In the genomic region with DNA sequence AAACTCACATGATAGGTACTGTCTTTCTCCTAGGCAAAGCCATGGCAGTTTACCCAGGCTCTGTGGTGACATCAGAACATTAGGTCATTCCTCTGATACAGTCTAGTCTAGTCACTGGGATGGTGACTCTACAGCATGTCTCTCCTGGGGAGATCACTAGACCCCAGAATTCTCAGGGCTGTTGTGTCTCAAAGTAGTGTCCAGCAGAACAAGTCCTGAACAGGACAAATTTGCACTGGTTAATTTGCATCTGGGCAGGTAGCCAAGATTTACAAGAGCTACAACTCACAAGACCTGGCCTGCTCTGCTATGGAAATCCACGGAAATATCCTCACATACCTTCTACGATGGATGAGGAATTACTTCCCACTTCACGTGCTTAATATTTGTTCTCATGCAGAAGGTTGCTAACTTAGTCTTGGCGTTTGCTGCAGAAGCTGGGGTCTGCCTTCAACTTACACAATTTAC, we compare ENCODE assay signal across 14 mouse cellular contexts.
DNase-seq lines count a peak whose midpoint lies in the region; ATAC-seq and TF ChIP-seq lines count a peak whose summit lies in the region.
"Had no signal": no experiment of that assay in that cellular context is flagged by ENCODE, and none has a peak within 500 bp of the region (broad histone marks: within the 10 kb centered on the region; RNA-seq: fewer than 3 reads in every experiment).

No protein-coding gene starts in this region.

- H3K36me3 ChIP-seq in kidney, adult 2 months (ENCODE audit: control insufficient read depth, insufficient read depth, low read length): no peaks in the 10 kb centered on the region
- H3K36me3 ChIP-seq in intestine, embryonic 15.5 days: no peaks in the 10 kb centered on the region
- H3K36me3 ChIP-seq: hindbrain, embryonic 10.5 days; midbrain, embryonic 13.5 days had no signal

- H3K4me2 ChIP-seq in intestine, embryonic 15.5 days (replicated peaks): no peak overlapping the region
- H3K4me2 ChIP-seq: midbrain, embryonic 13.5 days had no signal

- no peak for TF ChIP-seq POLR2A in kidney, adult 2 months (IDR thresholded peaks at IDR 0.05; ENCODE audit: low read depth, low read length)

- DNase-seq in cerebellum, postnatal 10 days: peak; percentile 12 to 15
- DNase-seq in cerebellum, postnatal 25 days: no peak
- DNase-seq in kidney, adult 2 months: peak; percentile 61
- no peak for DNase-seq in kidney, postnatal 4 days
- DNase-seq in kidney, postnatal 36 days: peak; percentile 26 to 42
- DNase-seq in urinary bladder, adult 18-20 months (ENCODE audit: low spot score in 2 of 2): no peak
- no peak for DNase-seq in spleen, adult 18-20 months
- DNase-seq: adrenal gland, adult 2 months; cerebellum, adult 2 months; layer of hippocampus, postnatal 36 days had no signal

- 52% methylated on average over 4 of the region's 4 CpGs for WGBS in kidney, adult 2 months
- WGBS in intestine, embryonic 15.5 days: 37% methylated on average over 4 of the region's 4 CpGs

- TF ChIP-seq CTCF in kidney, adult 2 months (conservative IDR thresholded peaks at IDR 0.05; ENCODE audit: insufficient read depth, insufficient read length, low read depth, low read length): no peak

- H3K9ac ChIP-seq in intestine, embryonic 15.5 days: no peak overlapping the region
- H3K9ac ChIP-seq: midbrain, embryonic 13.5 days had no signal

- H3K9me3 ChIP-seq in intestine, embryonic 15.5 days: no peaks in the 10 kb centered on the region
- H3K9me3 ChIP-seq: hindbrain, embryonic 10.5 days; midbrain, embryonic 13.5 days had no signal

- no peak overlapping the region for H3K4me3 ChIP-seq in kidney, adult 2 months (ENCODE audit: insufficient read depth, low read depth, low read length)
- H3K4me3 ChIP-seq in intestine, embryonic 15.5 days (replicated peaks): no peak overlapping the region
- H3K4me3 ChIP-seq: hindbrain, embryonic 10.5 days; midbrain, embryonic 13.5 days had no signal

- H3K27ac ChIP-seq in kidney, adult 2 months (ENCODE audit: insufficient read depth, low read depth, low read length): 0 out of 2 replicates have a peak overlapping the region, but pooled peaks have one; percentile 1
- H3K27ac ChIP-seq in intestine, embryonic 15.5 days: 0 out of 2 replicates have a peak overlapping the region, but pooled peaks have one; percentile 32
- H3K27ac ChIP-seq: hindbrain, embryonic 10.5 days; midbrain, embryonic 13.5 days had no signal

- H3K4me1 ChIP-seq in kidney, adult 2 months (ENCODE audit: control insufficient read depth, insufficient read depth, low read length): peaks cover 17% of the 10 kb centered on the region
- peaks cover 11% of the 10 kb centered on the region for H3K4me1 ChIP-seq in intestine, embryonic 15.5 days (replicated peaks)
- H3K4me1 ChIP-seq: hindbrain, embryonic 10.5 days; midbrain, embryonic 13.5 days had no signal

- peak; percentile 41 for ATAC-seq in intestine, embryonic 15.5 days
- ATAC-seq: inflammation-experienced regulatory T-cells, adult 6 months; midbrain, embryonic 13.5 days had no signal

- H3K27me3 ChIP-seq in kidney, adult 2 months (replicated peaks; ENCODE audit: control insufficient read depth, insufficient read depth, low read length): no peaks in the 10 kb centered on the region
- no peaks in the 10 kb centered on the region for H3K27me3 ChIP-seq in intestine, embryonic 15.5 days (replicated peaks)
- H3K27me3 ChIP-seq: midbrain, embryonic 13.5 days had no signal

Comparison
In these comparisons a context has a peak if more than half of its experiments do, and no peak if none do; other contexts are left out.
1. DNase-seq: peak in cerebellum, postnatal 10 days (2 of 2), kidney, adult 2 months (single experiment) and kidney, postnatal 36 days (2 of 2); none in cerebellum, postnatal 25 days (0 of 2), kidney, postnatal 4 days (0 of 2), urinary bladder, adult 18-20 months (0 of 2) and spleen, adult 18-20 months (0 of 2).